Mouse (Mus musculus) midbrain, embryonic 15.5 days (tissue): ENCODE data around the gene Stkld1. TPM values are rescaled to one million over a fixed set of nuclear protein-coding genes. Genes with fewer than 3 reads are reported as not detected.

Experiments used
- ATAC-seq: fragments of 200-750 bp; cut with Nextera tagmentation; replicated peaks from 2 replicates; pipeline ENCODE4 v1.8.0; 2017; ENCODE audit warnings: moderate TSS enrichment
- H3K27ac ChIP-seq: fragments of 300-500 bp; sonication (generic); 2 replicates; pipeline ENCODE4 v1.5.1; 2015; ENCODE audit warnings: mild to moderate bottlenecking, inconsistent platforms
- H3K27me3 ChIP-seq: fragments of 300-500 bp; sonication (generic); replicated peaks from 2 replicates; pipeline ENCODE4 v1.6.1; 2015; ENCODE audit warnings: inconsistent platforms
- H3K36me3 ChIP-seq: fragments of 300-500 bp; sonication (generic); replicated peaks from 2 replicates; pipeline ENCODE4 v1.6.1; 2015; ENCODE audit warnings: inconsistent platforms
- H3K4me1 ChIP-seq: fragments of 300-500 bp; sonication (generic); 2 replicates; pipeline ENCODE4 v1.6.1; 2015; ENCODE audit warnings: inconsistent platforms
- H3K4me2 ChIP-seq: fragments of 300-500 bp; sonication (generic); 2 replicates; pipeline ENCODE4 v1.6.1; 2015; ENCODE audit warnings: inconsistent platforms, mild to moderate bottlenecking, moderate library complexity
- H3K4me3 ChIP-seq: fragments of 300-500 bp; sonication (generic); 2 replicates; pipeline ENCODE4 v1.5.1; 2015; ENCODE audit warnings: mild to moderate bottlenecking, inconsistent platforms
- H3K9ac ChIP-seq: fragments of 300-500 bp; sonication (generic); 2 replicates; pipeline ENCODE4 v1.6.1; 2015; ENCODE audit warnings: mild to moderate bottlenecking, inconsistent platforms
- H3K9me3 ChIP-seq: fragments of 300-500 bp; sonication (generic); 2 replicates; pipeline ENCODE4 v1.6.1; 2016; ENCODE audit warnings: inconsistent platforms
- WGBS: fragments of 180-500 bp; shearing (Covaris S2); methylation state at CpG from one replicate; pipeline ENCODE4 v1.1.7; 2015; ENCODE audit warnings: mixed read lengths; 5-methylcytosine and 5-hydroxymethylcytosine counted together
- polyA plus RNA-seq: library from polyadenylated mRNA; unstranded; fragments of >200 nt; fragmentation: Nextera tagmentation; extraction: Ambion mirVana; gene quantifications from 2 replicates; pipeline ENCODE4 v1.2.1, GENCODE M21; 2015

Stkld1 gene
- polyA plus RNA-seq, 1 experiment from 2014 or later: 0.54 TPM

DNA sequence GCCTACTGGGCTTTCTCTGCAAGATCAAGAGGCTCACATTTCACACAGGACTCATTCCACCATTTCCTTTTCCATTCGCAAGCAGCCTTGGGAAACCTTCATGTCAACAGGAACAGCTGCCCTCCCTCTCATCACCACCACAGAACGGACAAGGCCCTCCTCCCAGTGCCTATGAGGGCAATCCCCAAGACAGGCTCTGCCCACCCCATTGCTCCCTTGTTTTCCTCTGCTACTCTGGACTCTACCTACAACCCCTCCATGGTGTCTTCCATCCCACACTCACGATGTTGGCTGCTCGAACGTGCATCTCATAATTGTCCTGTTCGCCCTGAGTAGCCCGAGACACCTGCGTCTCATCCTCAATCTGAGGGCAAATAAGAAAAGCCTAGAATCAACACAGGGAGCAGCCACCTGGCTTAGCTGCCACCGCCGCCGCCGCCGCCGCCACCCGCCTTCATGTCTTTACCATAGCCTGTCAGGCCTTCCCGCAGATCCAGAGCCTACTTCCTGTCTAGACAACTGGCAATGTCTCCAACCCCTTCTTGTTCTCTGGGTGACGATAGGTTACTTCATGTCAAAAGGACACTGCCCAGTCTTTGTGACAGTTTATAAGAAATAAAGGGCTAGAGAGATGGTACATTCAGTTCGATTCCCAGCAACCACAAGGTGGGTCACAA lies 25.0 kb upstream of the Stkld1 start:
- Histone ChIP-seq H3K27me3 (no peaks in the 10 kb centered on the region), H3K4me2 (peak overlapping the region; percentile 99), H3K36me3 (peaks cover 43% of the 10 kb centered on the region), H3K4me3 (peak overlapping the region; percentile 76), H3K27ac (no peak overlapping the region), H3K9me3 (no peaks in the 10 kb centered on the region), H3K4me1 (peaks cover 41% of the 10 kb centered on the region), H3K9ac (peak overlapping the region; percentile 38)
- no peak for ATAC-seq
- 92% methylated on average over 18 of the region's 18 CpGs for WGBS

- Histone ChIP-seq H3K9me3 (no peaks in the 10 kb centered on the region), H3K4me3 (peak overlapping the region; percentile 76), H3K36me3 (peaks cover 48% of the 10 kb centered on the region), H3K27me3 (no peaks in the 10 kb centered on the region), H3K27ac (no peak overlapping the region), H3K9ac (peak overlapping the region; percentile 76), H3K4me1 (peaks cover 38% of the 10 kb centered on the region), H3K4me2 (peak overlapping the region; percentile 99)
- ATAC-seq: no peak
Measured at GRCm38 (mm10) chr2:26909387-26909784, 24.5 kb upstream of the Stkld1 start.

GRCm38 (mm10) chr2:26910124-26910993 lies 23.5 kb upstream of the Stkld1 start, which contains the start of the genes Med22 and Rpl7a:
Gene Med22, minus strand, starts transcription at chr2:26910677.
Gene Rpl7a, plus strand, starts transcription at chr2:26910764.
- peaks cover 48% of the 10 kb centered on the region for H3K36me3 ChIP-seq
- H3K27ac ChIP-seq: peak within 1 kb of the TSS; percentile 91
- peak within 1 kb of the TSS; percentile 76 for H3K4me3 ChIP-seq
- H3K4me1 ChIP-seq: peaks cover 46% of the 10 kb centered on the region
- peak; percentile 95 for ATAC-seq
- H3K9ac ChIP-seq: peak within 1 kb of the TSS; percentile 81
- under 1% methylated on average over 70 of the region's 74 CpGs for WGBS
- H3K4me2 ChIP-seq: peak within 1 kb of the TSS; percentile 99
- H3K27me3 ChIP-seq: no peaks in the 10 kb centered on the region
- no peaks in the 10 kb centered on the region for H3K9me3 ChIP-seq

- Histone ChIP-seq H3K4me2 (peak overlapping the region; percentile 99), H3K27me3 (no peaks in the 10 kb centered on the region), H3K4me3 (peak overlapping the region; percentile 76), H3K27ac (peak overlapping the region; percentile 91), H3K36me3 (peaks cover 41% of the 10 kb centered on the region), H3K9ac (peak overlapping the region; percentile 81), H3K9me3 (no peaks in the 10 kb centered on the region), H3K4me1 (peaks cover 52% of the 10 kb centered on the region)
- WGBS: 2% methylated on average over 37 of the region's 37 CpGs
- ATAC-seq: peak; percentile 69
Measured at GRCm38 (mm10) chr2:26910994-26911765, 22.7 kb upstream of the Stkld1 start.

- H3K27me3 ChIP-seq: no peaks in the 10 kb centered on the region
- H3K9me3 ChIP-seq: no peaks in the 10 kb centered on the region
- H3K9ac ChIP-seq: peak overlapping the region; percentile 81
- peaks cover 58% of the 10 kb centered on the region for H3K4me1 ChIP-seq
- peak overlapping the region; percentile 99 for H3K4me2 ChIP-seq
- peak overlapping the region; percentile 76 for H3K4me3 ChIP-seq
- H3K36me3 ChIP-seq: peaks cover 34% of the 10 kb centered on the region
- no peak overlapping the region for H3K27ac ChIP-seq
- no peak for ATAC-seq
- WGBS: 70% methylated on average over 5 of the region's 5 CpGs
Measured at GRCm38 (mm10) chr2:26912253-26912770, 21.5 kb upstream of the Stkld1 start.

DNA sequence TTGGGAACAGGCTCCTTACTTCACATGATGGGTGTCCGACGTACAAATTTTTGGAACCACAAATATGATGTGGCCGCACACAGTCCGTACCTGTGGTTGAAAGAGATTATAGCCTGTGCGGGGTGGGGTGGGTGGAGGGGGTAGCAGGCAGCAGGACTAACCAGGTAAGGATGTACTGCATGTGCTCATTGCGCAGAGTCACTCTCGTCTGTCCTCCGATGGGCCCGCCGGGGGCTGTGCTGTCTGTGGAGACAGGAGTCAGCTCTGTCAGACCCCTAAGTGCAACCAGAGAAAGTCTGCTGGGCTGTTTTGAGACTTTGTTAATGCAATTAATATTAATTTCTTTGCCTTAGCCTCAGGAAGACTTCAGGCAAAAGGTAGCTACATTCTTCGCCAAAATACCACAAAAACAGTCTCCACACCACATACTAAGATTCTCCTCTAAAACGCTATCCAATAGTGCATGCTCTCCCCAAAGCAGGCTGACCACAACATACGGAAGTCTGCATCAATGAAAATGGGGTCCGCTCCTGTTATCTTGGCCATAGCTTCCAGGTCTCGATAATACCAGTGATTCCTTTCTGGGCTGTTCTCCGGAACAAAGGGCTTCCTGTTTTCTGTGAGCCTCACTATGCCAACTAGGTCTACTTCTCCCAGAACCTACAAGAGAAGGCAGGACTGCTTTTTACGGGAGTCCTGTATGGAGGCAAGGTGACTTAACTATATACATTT lies 20.3 kb upstream of the Stkld1 start:
- ATAC-seq: no peak
- WGBS: 87% methylated on average over 17 of the region's 17 CpGs
- peaks cover 59% of the 10 kb centered on the region for H3K4me1 ChIP-seq

DNA sequence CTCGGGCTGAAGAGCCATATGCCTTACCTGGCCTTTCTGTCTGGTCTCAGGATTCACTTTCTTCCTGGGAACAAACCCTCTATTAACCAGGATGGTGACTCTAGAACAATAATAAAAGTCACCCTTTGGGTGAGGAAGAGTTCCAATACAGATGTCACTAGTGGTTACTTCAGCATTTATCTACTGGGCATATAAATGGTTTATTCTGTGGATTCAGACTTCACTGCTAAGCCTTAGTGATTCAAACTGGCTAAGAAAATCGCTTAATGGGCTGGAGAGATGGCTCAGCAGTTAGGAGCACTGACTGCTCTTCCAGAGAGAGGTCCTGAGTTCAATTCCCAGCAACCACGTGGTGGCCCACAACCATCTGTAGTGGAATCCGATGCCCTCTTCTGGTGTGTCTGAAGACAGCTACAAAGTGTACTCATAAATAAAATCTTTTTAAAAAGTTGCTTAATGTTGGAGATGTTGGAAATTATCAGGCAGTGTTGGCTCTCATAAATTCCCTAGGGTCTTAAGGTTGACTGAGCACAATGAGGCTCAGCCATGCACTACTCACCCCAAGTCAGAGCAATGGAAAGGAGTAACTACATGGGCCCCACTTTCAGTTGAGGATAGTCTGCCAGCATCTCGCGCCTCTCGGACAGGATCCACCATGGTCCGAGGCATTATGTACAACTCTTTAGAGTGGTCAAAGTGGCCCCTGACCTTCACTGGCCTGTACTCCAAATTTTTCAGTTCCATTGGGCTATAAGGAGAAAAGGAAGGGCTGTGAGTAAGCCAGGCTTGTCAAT lies 19.5 kb upstream of the Stkld1 start:
- ATAC-seq: no peak
- no peak overlapping the region for H3K27ac ChIP-seq
- peak overlapping the region; percentile 74; the same call in 1 of the 2 replicates for H3K4me3 ChIP-seq
- 63% methylated on average over 8 of the region's 8 CpGs for WGBS
- H3K9me3 ChIP-seq: no peaks in the 10 kb centered on the region
- H3K36me3 ChIP-seq: peaks cover 36% of the 10 kb centered on the region
- H3K9ac ChIP-seq: no peak overlapping the region
- H3K27me3 ChIP-seq: no peaks in the 10 kb centered on the region
- peaks cover 52% of the 10 kb centered on the region for H3K4me1 ChIP-seq
- no peak overlapping the region for H3K4me2 ChIP-seq

More for the DNA sequence above, 20.3 kb upstream of the Stkld1 start:
- Histone ChIP-seq H3K9me3 (no peaks in the 10 kb centered on the region), H3K27ac (no peak overlapping the region), H3K4me2 (no peak overlapping the region), H3K4me3 (no peak overlapping the region), H3K27me3 (no peaks in the 10 kb centered on the region), H3K36me3 (peaks cover 28% of the 10 kb centered on the region), H3K9ac (no peak overlapping the region)

DNA sequence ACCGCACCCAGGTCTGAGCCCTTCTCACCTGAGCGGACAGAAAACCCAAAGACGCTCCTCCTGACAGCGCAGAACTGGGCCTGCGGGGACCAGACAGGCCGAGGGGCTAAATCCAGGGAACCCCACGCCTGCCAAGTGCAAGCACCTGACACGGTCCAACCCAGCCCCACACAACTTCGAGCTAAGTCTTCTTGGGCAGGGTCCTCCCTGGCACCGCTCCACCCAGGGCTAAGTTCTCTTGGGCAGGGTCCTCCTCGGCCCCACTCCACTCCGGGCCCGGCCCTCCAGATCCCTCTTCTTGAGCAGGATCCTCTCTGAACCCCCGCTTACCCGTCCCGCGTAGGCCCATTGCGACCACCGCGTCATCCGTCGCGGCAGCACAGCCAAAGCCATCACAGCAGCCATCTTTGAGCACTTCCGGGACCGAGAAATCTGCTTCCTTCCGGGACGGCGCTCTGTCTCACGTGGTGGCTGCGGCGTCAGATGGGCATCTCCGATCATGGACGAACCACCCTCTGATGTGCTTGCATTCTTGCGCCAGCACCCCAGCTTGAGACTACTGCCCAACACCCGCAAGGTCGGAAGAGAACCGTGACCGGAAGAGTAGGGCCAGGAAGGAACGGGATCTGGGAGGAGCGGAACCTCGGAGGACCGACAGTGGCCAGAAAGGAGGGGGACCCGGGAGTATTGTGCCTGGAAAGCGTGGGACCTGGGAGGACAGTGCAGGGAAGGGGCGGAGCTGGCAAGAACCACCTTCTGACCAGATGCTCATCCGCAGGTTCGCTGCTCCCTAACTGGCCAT lies 17.7 kb upstream of the Stkld1 start, which contains the start of the genes Surf2 and Surf1:
TSS of gene Surf2 (plus strand) at position 441 of the 802 bp plus-strand sequence.
TSS of gene Surf1 (minus strand) at position 604 of the 802 bp plus-strand sequence.
- Histone ChIP-seq H3K4me2 (peak within 1 kb of the TSS; percentile 93), H3K27me3 (no peaks in the 10 kb centered on the region), H3K27ac (peak within 1 kb of the TSS; percentile 84), H3K4me1 (peaks cover 47% of the 10 kb centered on the region), H3K4me3 (peak within 1 kb of the TSS; percentile 74), H3K9me3 (no peaks in the 10 kb centered on the region), H3K36me3 (peaks cover 51% of the 10 kb centered on the region), H3K9ac (peak within 1 kb of the TSS; percentile 71)
- 2% methylated on average over 47 of the region's 47 CpGs for WGBS
- ATAC-seq: peak; percentile 85

- no peaks in the 10 kb centered on the region for H3K9me3 ChIP-seq
- 3% methylated on average over 13 of the region's 13 CpGs for WGBS
- peak; percentile 24; the same call in 1 of the 2 replicates for ATAC-seq
- H3K27me3 ChIP-seq: no peaks in the 10 kb centered on the region
- peaks cover 57% of the 10 kb centered on the region for H3K36me3 ChIP-seq
- H3K4me1 ChIP-seq: peaks cover 44% of the 10 kb centered on the region
- peak overlapping the region; percentile 71 for H3K9ac ChIP-seq
- peak overlapping the region; percentile 84 for H3K27ac ChIP-seq
- peak overlapping the region; percentile 93 for H3K4me2 ChIP-seq
- H3K4me3 ChIP-seq: peak overlapping the region; percentile 74
Measured at GRCm38 (mm10) chr2:26916738-26917137, 17.1 kb upstream of the Stkld1 start.

DNA sequence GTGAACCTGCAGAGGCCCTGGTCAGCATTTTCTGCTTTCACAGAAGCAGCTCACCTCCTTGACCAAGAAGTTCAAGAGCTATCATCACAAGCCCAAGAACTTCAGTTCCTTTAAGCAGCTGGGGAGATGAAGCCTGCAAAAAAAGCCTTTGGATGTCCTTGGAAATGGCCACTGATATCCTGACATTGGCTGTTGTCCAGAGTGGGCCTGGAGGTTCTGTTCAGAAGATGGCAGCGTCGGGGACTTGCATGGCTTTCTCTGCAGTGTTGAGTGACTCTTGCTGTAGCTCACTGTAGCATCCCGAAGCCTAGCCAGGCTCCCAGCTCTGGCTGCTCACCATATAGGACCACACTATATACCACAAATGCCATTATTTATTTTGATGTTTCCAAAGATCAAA lies 14.2 kb upstream of the Stkld1 start:
- Histone ChIP-seq H3K4me1 (peaks cover 32% of the 10 kb centered on the region), H3K27me3 (no peaks in the 10 kb centered on the region), H3K9me3 (no peaks in the 10 kb centered on the region), H3K4me2 (no peak overlapping the region), H3K9ac (no peak overlapping the region), H3K4me3 (no peak overlapping the region), H3K27ac (no peak overlapping the region), H3K36me3 (peaks cover 60% of the 10 kb centered on the region)
- ATAC-seq: no peak
- 95% methylated on average over 3 of the region's 3 CpGs for WGBS
